Comparison of ENCODE assay signal across 18 mouse cellular contexts in the genomic region with DNA sequence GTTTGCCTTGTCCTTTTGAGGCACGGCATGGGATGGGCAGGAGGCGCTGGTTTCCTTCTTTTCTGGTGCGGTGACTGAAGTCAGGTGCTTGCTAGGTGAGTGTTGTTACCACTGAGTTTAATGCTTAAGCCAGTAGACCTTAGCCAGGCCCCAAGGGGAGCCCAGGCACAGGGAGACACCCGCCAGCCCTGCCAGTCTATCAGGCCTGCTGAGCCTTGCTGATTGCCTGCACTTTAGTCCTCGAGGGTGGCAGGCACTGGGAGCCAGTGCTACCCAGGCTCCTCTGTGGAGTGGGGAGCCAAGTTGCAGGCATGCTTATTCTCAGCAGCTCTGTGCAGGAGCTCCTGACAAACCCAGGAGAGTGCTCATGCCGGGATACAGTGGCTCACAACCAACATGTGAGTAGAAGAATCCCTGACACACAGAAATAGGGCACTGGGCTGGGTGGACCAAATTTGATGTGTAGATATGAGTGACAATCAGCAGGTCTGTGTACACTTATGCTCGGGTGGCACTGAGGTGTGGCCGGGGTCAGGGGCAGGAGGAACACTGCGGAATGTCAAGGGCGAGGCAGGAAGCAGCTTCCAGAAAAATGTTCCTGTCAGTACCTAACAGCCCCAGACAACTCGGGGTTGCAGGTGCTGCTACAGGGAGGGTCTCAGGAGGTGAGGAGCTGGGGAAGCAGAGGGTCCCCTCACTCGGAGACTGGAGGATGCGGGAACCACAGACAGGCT.
DNase-seq lines count a peak whose midpoint lies in the region; ATAC-seq and TF ChIP-seq lines count a peak whose summit lies in the region.
"Had no signal": no experiment of that assay in that cellular context is flagged by ENCODE, and none has a peak within 500 bp of the region (broad histone marks: within the 10 kb centered on the region; RNA-seq: fewer than 3 reads in every experiment).

No protein-coding gene starts in this region.

- no peaks in the 10 kb centered on the region for H3K4me1 ChIP-seq in heart, postnatal 0 days (ENCODE audit: control insufficient read depth, insufficient read depth)
- peaks cover 41% of the 10 kb centered on the region for H3K4me1 ChIP-seq in midbrain, embryonic 10.5 days
- peaks cover 5% of the 10 kb centered on the region; the same call in 1 of the 2 replicates for H3K4me1 ChIP-seq in midbrain, postnatal 0 days (ENCODE audit: insufficient read depth, low read length)
- no peaks in the 10 kb centered on the region for H3K4me1 ChIP-seq in intestine, embryonic 16.5 days (ENCODE audit: control insufficient read depth, insufficient read depth, low read length)
- H3K4me1 ChIP-seq in neural tube, embryonic 14.5 days (ENCODE audit: control insufficient read depth, insufficient read depth, low read length): peaks cover 24% of the 10 kb centered on the region
- H3K4me1 ChIP-seq: embryonic facial prominence, embryonic 12.5 days had no signal

- no peaks in the 10 kb centered on the region for H3K9me3 ChIP-seq in heart, postnatal 0 days (replicated peaks; ENCODE audit: control insufficient read depth, low read length)
- no peaks in the 10 kb centered on the region for H3K9me3 ChIP-seq in midbrain, embryonic 10.5 days (replicated peaks)
- no peaks in the 10 kb centered on the region for H3K9me3 ChIP-seq in midbrain, postnatal 0 days (ENCODE audit: low read length)
- H3K9me3 ChIP-seq in intestine, embryonic 16.5 days (ENCODE audit: control insufficient read depth, low read length): no peaks in the 10 kb centered on the region
- no peaks in the 10 kb centered on the region for H3K9me3 ChIP-seq in neural tube, embryonic 14.5 days (ENCODE audit: control insufficient read depth, low read length)
- H3K9me3 ChIP-seq: embryonic facial prominence, embryonic 12.5 days; neural tube, embryonic 12.5 days had no signal

- TF ChIP-seq EP300 in heart, postnatal 0 days (IDR thresholded peaks at IDR 0.05; ENCODE audit: low read depth): no peak

- H3K4me2 ChIP-seq in heart, postnatal 0 days (ENCODE audit: low read depth, low read length): no peak overlapping the region
- no peak overlapping the region for H3K4me2 ChIP-seq in midbrain, postnatal 0 days (ENCODE audit: low read depth, low read length, poor library complexity, severe bottlenecking)
- no peak overlapping the region for H3K4me2 ChIP-seq in intestine, embryonic 16.5 days (ENCODE audit: low read depth, low read length)
- H3K4me2 ChIP-seq in neural tube, embryonic 14.5 days (ENCODE audit: low read depth, low read length): no peak overlapping the region
- H3K4me2 ChIP-seq: embryonic facial prominence, embryonic 12.5 days; heart, embryonic 11.5 days had no signal

- WGBS in heart, postnatal 0 days: 55% methylated on average over 13 of the region's 13 CpGs
- WGBS in midbrain, embryonic 10.5 days: 80% methylated on average over 13 of the region's 13 CpGs
- WGBS in midbrain, postnatal 0 days: 74% methylated on average over 13 of the region's 13 CpGs
- 44% methylated on average over 13 of the region's 13 CpGs for WGBS in intestine, embryonic 16.5 days
- WGBS in neural tube, embryonic 14.5 days: 75% methylated on average over 13 of the region's 13 CpGs

- H3K27ac ChIP-seq in heart, postnatal 0 days (ENCODE audit: low read depth): no peak overlapping the region
- H3K27ac ChIP-seq in midbrain, embryonic 10.5 days (replicated peaks): 0 out of 2 replicates have a peak overlapping the region, but pooled peaks have one; percentile 23
- no peak overlapping the region for H3K27ac ChIP-seq in midbrain, postnatal 0 days (ENCODE audit: low read depth, low read length)
- no peak overlapping the region for H3K27ac ChIP-seq in intestine, embryonic 16.5 days (ENCODE audit: low read length)
- 0 out of 2 replicates have a peak overlapping the region, but pooled peaks have one; percentile 28 for H3K27ac ChIP-seq in neural tube, embryonic 14.5 days (ENCODE audit: low read depth, low read length)
- H3K27ac ChIP-seq: embryonic facial prominence, embryonic 12.5 days; neural tube, embryonic 12.5 days had no signal

- H3K9ac ChIP-seq in heart, postnatal 0 days (replicated peaks; ENCODE audit: low read depth, low read length): no peak overlapping the region
- no peak overlapping the region for H3K9ac ChIP-seq in midbrain, postnatal 0 days (replicated peaks; ENCODE audit: low read length, poor library complexity, severe bottlenecking)
- H3K9ac ChIP-seq in intestine, embryonic 16.5 days (ENCODE audit: low read depth, low read length): no peak overlapping the region
- no peak overlapping the region for H3K9ac ChIP-seq in neural tube, embryonic 14.5 days (replicated peaks; ENCODE audit: low read depth, low read length)
- H3K9ac ChIP-seq: embryonic facial prominence, embryonic 12.5 days; neural tube, embryonic 12.5 days had no signal

- TF ChIP-seq CTCF in heart, postnatal 0 days (IDR thresholded peaks at IDR 0.05; ENCODE audit: low read depth): no peak
- no peak for TF ChIP-seq CTCF in midbrain, postnatal 0 days (IDR thresholded peaks at IDR 0.05)

- no peak overlapping the region for H3K4me3 ChIP-seq in heart, postnatal 0 days (ENCODE audit: low read depth, low read length)
- H3K4me3 ChIP-seq in midbrain, embryonic 10.5 days: no peak overlapping the region
- no peak overlapping the region for H3K4me3 ChIP-seq in midbrain, postnatal 0 days (ENCODE audit: low read depth, low read length)
- no peak overlapping the region for H3K4me3 ChIP-seq in intestine, embryonic 16.5 days (ENCODE audit: low read length)
- no peak overlapping the region for H3K4me3 ChIP-seq in neural tube, embryonic 14.5 days (ENCODE audit: low read depth, low read length)
- H3K4me3 ChIP-seq: embryonic facial prominence, embryonic 12.5 days; neural tube, embryonic 12.5 days had no signal

- DNase-seq in heart, postnatal 0 days (ENCODE audit: low spot score): no peak
- DNase-seq in heart, adult 18-20 months: no peak
- DNase-seq in midbrain, embryonic 10.5 days (ENCODE audit: low spot score): no peak
- DNase-seq in midbrain, postnatal 0 days (ENCODE audit: low spot score): no peak
- no peak for DNase-seq in Muller cell, postnatal 12 days (ENCODE audit: inconsistent ontology term)
- DNase-seq: adrenal gland, postnatal 14 days; B cell, adult 2 months; cerebellum, adult 2 months; kidney, postnatal 4 days; lung, adult 2 months; lung, postnatal 36 days had no signal

- H3K36me3 ChIP-seq in heart, postnatal 0 days (replicated peaks; ENCODE audit: control insufficient read depth, insufficient read depth, low read length): no peaks in the 10 kb centered on the region
- H3K36me3 ChIP-seq in midbrain, embryonic 10.5 days: no peaks in the 10 kb centered on the region
- H3K36me3 ChIP-seq in midbrain, postnatal 0 days (ENCODE audit: insufficient read depth, low read length): no peaks in the 10 kb centered on the region
- no peaks in the 10 kb centered on the region for H3K36me3 ChIP-seq in intestine, embryonic 16.5 days (ENCODE audit: control insufficient read depth, insufficient read depth, low read length)
- H3K36me3 ChIP-seq in neural tube, embryonic 14.5 days (ENCODE audit: control insufficient read depth, insufficient read depth, low read length): no peaks in the 10 kb centered on the region
- H3K36me3 ChIP-seq: embryonic facial prominence, embryonic 12.5 days; neural tube, embryonic 12.5 days had no signal

- H3K27me3 ChIP-seq in heart, postnatal 0 days (ENCODE audit: control insufficient read depth, insufficient read depth, low read length): no peaks in the 10 kb centered on the region
- peaks cover 33% of the 10 kb centered on the region for H3K27me3 ChIP-seq in midbrain, embryonic 10.5 days (ENCODE audit: low read depth, poor library complexity, severe bottlenecking)
- H3K27me3 ChIP-seq in midbrain, postnatal 0 days (ENCODE audit: insufficient read depth, low read length): no peaks in the 10 kb centered on the region
- H3K27me3 ChIP-seq in intestine, embryonic 16.5 days (replicated peaks; ENCODE audit: control insufficient read depth, insufficient read depth, low read length): no peaks in the 10 kb centered on the region
- no peaks in the 10 kb centered on the region for H3K27me3 ChIP-seq in neural tube, embryonic 14.5 days (ENCODE audit: control insufficient read depth, insufficient read depth, low read length)
- H3K27me3 ChIP-seq: embryonic facial prominence, embryonic 12.5 days had no signal

- ATAC-seq in heart, postnatal 0 days (ENCODE audit: insufficient read depth, low read depth): peak; percentile 19; the same call in 1 of the 2 replicates
- ATAC-seq in midbrain, postnatal 0 days (ENCODE audit: low FRiP score): no peak
- ATAC-seq in intestine, embryonic 16.5 days: peak; percentile 65
- ATAC-seq in neural tube, embryonic 14.5 days (ENCODE audit: low read depth): no peak
- ATAC-seq: activated CD4-positive, CD25-positive, alpha-beta regulatory T cell, adult 4 months; Patski had no signal

Comparison
In these comparisons a context has a peak if more than half of its experiments do, and no peak if none do; other contexts are left out.
1. H3K27ac ChIP-seq: peak in midbrain, embryonic 10.5 days (single experiment) and neural tube, embryonic 14.5 days (single experiment); none in heart, postnatal 0 days (single experiment), midbrain, postnatal 0 days (single experiment) and intestine, embryonic 16.5 days (single experiment).
2. ATAC-seq: peak in heart, postnatal 0 days (single experiment) and intestine, embryonic 16.5 days (single experiment); none in midbrain, postnatal 0 days (single experiment) and neural tube, embryonic 14.5 days (single experiment).